Mouse (Mus musculus) bone marrow, adult 2 months (tissue): ENCODE data around the gene Top3a.

ENCODE experiments used
- CTCF ChIP-seq: fragments of 200-500 bp; IDR thresholded peaks from 2 replicates; pipeline ENCODE4 v1.5.1; 2011; ENCODE audit warnings: low read length, control low read depth; ENCODE audit not compliant: control insufficient read depth, insufficient read depth
- POLR2A ChIP-seq: fragments of 200-500 bp; IDR thresholded peaks from 2 replicates; pipeline ENCODE4 v1.6.1; 2011; ENCODE audit warnings: low read depth, mild to moderate bottlenecking, control low read depth, low read length, borderline replicate concordance; ENCODE audit not compliant: control insufficient read depth

DNA sequence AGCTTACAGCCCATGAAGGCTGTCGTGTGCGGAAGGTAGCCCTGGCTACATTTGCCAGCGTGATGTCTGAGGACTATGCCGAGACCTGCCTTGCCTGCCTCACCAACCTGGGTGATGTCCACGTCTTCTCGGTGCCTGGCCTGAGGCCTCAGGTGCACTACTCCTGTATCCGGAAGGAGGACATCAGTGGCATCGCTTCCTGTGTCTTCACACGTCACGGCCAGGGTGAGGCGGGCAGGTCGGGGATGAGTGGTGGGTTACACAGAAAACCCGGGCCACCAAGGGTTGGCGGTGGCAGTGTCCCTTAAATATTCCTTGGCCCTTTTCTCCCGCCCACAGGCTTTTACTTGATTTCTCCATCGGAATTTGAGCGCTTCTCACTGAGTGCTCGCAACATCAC lies 65.1 kb downstream of the Top3a start:
- TF ChIP-seq CTCF (no peak), POLR2A (no peak)
